Mouse (Mus musculus) heart, postnatal 14 days (tissue): Measurements from ENCODE around the gene Tsx. TPM values are rescaled to one million over a fixed set of nuclear protein-coding genes. Genes with fewer than 3 reads are reported as not detected.

ENCODE experiments used
- DNase-seq, 2 experiments: peaks; one replicate each; pipeline ENCODE4 v3.0.0; 2021 to 2022
- intact Hi-C: fragments of 180-260 bp; cut with DNase I; formaldehyde crosslinking; loops from one replicate; pipeline ENCODE4 v1.15.1; 2025
- total RNA-seq, 2 experiments: library from RNA; stranded (reverse); gene quantifications; 2 replicates each; pipeline ENCODE4 v1.2.3; 2021

Tsx gene
- total RNA-seq, 2 experiments from 2014 or later = not detected

- intact Hi-C loops = no loop called here
- DNase-seq = no peak
Observed at GRCm38 (mm10) chrX:103472346-103472745, 58.1 kb downstream of the Tsx start.

Other genes starting within 250 kb of the Tsx start
- not detected for gene Nap1l2, start 227.8 kb upstream of the Tsx start, total RNA-seq
- gene Cdx4, start 93.1 kb upstream of the Tsx start, total RNA-seq = not detected
- 1 to 10 TPM; 1.1 TPM for gene Chic1, start 58.0 kb upstream of the Tsx start, total RNA-seq
- not detected for gene Gm26992, start 7.5 kb downstream of the Tsx start, total RNA-seq
- gene Zcchc13, start 216.1 kb downstream of the Tsx start, total RNA-seq = not detected